Mouse (Mus musculus) inflammation-experienced regulatory T-cells, adult 6 months (primary cell): Measurements from ENCODE around the gene Gm45717. TPM values are rescaled to one million over a fixed set of nuclear protein-coding genes. Genes with fewer than 3 reads are reported as not detected.

Experiments used
- ATAC-seq: one replicate; pipeline ENCODE4 v1.8.0; 2017
- polyA plus RNA-seq, 3 experiments: library from polyadenylated mRNA; unstranded; fragments of 100-300 nt; shearing (Covaris generic); gene quantifications; one replicate each; pipeline ENCODE4 v1.2.1; 2017

The Gm45717 gene
- polyA plus RNA-seq, 3 experiments from 2014 or later, result not detected

DNA sequence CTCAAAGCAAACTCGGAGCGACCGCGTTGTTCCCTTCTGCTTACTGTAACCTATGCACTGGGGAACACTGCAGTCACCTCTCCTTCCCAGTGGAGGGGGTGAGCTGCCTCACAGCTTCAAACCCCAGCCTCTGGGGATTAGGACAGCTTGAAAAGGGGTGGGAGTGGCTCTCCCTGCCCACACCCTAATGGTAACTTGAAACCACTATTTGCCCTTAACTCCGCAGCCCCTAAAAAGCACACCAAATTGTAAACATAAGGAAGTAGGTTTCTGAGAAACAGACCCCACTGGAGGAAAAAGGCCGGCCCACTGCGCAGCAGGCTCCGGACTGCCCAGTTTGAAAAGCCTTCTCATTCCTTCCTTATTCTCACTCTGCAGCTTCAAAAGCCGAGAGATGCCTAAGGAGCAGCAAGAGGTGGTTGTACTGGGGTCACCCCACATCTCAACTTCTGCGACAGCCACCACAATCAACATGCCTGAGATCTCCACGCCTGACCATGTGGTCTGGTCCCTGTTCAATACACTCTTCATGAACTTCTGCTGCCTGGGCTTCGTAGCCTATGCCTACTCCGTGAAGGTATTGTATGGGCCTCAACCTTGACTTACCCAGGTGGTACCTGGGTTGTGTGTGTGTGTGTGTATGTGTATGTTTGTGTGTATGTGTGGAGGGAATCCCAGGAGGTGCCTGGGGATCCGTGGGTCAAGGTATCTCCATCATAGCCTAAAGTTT is 12.3 kb upstream of the Gm45717 start:
- ATAC-seq, result no peak

DNA sequence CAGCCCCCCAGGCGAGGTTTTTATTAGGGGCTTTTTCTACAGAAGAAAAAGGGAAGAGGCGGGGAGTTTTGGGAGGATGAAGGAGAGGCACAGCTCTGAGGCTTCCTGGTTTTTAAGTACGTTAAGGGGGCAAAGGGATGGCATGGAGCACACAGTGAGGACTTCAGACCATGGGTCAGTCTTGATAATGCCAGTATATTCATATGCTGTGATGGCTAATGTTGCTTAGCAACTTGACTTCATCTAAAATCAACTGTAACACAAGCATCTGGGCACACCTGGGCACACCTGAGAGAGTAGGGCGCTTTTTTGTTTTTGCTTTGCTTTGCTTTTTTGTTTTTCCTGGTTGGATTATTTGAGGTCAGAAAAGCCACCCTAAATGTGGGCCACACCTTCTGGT is 11.2 kb upstream of the Gm45717 start, which contains the start of gene Ifitm1:
Ifitm1 (plus strand) TSS at position 301 of the 400 bp plus-strand sequence.
- no peak for ATAC-seq

DNA sequence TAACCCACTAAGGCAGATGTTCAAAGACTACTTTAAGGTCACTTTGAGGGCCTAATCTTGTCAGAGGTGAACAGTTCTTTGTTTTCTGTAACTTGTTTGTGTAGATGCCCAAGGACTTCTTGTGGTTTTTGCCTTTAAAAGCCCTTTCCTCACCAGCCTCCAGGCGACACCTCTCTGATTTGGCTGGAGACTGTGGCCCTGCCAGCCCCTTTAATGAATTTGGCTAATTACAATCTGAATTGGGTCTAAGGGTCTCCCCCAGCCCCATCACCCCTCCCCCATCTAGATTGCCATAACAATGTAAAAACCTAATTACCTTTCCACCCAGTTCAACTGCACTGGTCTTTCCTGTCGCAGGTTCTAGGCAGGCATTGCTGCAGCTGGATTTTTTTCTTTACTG is 7.0 kb upstream of the Gm45717 start:
- ATAC-seq, result no peak

DNA sequence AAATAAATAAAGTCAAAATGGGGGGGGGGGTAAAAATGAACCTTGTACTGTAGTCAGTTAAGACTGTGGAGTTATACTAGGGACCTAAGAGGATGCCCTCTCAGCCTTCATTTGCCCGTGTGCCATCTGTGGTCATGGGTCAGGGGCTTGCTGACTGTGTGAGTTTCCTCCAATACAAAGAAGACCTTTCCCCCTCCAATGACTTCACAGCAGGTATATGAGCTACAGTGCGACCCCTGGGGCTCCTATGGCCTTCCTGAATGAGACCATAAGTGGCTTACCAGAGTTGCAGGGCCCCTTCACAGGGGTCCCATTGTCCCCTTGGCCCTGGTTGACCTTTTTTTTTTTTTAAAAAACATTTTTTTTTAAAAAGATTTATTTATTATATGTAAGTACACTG is 5.7 kb upstream of the Gm45717 start:
- no peak for ATAC-seq

DNA sequence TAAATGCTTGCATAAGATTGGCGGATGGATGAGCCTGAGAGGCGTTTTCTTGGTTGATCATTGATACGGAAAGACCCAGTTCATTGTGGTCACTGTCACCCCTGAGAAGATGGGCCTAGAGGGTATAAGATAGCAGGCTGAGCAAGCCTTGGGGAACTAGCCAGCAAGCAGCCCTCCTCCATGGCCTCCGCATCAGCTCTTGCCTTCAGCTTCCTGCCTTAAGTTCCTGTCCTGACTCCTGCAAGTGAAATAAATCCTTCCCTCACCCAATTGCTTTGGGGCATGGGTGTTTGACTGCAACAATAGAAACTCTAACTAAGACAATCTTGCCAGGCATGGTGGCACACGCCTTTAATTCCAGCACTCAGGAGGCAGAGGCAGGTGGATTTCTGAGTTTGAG is 4.3 kb upstream of the Gm45717 start:
- ATAC-seq, result no peak

DNA sequence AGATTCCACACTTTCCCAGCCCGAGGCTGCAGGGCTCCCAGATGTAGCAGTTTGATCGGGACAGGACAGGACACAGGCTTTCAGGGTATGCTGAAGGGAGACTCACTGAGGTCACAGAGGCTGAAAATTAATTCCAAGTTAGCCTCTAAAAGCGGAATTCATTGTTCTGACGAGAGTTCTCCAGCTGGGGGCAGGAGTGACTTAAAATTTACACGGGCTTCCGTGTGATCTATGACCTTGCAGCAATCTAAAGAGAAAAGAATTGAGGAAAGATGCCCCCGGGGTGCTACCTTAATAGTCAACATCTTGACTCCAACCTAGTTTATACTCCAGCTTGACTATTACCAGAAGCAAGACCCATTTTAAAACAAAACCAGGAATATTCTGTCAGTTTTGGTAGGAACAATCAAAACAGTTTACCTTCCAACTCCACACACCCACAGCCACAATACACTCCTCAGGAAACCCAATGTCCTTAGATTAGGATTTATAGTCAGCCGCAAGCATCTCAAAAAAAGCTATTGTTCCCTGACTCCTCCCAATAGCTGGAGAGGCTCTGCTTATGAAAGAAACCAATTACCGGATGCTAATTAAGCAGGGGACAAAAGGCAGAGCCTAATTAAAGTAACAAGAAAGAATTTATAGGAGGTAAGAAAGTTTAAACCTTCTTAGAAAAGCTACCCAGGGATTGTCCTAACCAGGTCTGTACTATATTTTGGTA is 3.6 kb upstream of the Gm45717 start:
- peak; percentile 43 for ATAC-seq

DNA sequence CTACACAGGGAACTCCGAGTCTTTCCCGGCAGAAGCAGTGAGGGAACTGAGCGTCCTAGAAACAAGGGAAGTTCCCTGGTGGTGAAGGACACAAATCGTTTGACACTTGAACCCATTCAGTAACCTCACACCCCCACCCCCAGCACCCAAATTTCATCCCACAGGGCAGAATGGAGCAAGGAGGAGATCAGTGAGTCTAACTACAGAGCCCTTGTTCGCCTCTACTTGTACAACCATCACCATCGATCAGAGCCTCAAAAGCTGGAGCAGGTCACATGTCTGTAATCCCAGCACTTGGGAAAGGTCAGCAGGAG is 776 bp upstream of the Gm45717 start:
- no peak for ATAC-seq

DNA sequence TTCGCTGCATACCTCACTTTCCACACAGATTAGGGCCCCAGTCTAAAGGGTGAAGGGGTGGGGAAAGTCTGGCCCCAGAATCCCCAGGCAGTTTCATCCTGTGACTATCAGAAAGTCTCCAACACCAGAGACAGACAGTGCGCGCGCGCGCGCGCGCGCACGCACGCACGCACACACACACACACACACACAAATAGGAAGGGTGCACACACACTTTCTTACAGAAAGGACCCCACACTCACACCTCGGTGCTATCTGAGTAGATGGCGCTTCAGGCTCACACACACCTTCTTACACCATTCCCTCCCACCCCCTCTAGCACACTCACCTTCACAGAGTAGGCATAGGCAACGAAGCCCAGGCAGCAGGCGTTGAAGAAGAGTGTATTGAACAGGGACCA is 395 bp downstream of the Gm45717 start:
- ATAC-seq, result peak; percentile 40

DNA sequence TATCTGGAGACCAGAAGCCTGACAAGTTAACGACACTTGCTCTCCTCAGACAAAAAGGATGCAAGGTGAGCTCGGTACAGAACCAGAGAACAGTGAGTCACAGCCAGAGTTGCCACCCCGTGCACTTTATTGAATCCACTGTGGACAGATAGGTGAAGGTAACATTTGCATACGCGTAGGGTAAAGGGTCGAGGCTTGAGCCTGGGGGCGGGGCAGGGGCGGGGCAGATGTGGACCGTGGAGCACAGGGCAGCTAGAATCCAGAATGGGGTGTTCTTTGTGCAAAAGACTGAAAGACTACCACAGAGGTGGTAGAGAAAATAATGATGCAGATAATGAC is 1.0 kb downstream of the Gm45717 start:
- no peak for ATAC-seq

DNA sequence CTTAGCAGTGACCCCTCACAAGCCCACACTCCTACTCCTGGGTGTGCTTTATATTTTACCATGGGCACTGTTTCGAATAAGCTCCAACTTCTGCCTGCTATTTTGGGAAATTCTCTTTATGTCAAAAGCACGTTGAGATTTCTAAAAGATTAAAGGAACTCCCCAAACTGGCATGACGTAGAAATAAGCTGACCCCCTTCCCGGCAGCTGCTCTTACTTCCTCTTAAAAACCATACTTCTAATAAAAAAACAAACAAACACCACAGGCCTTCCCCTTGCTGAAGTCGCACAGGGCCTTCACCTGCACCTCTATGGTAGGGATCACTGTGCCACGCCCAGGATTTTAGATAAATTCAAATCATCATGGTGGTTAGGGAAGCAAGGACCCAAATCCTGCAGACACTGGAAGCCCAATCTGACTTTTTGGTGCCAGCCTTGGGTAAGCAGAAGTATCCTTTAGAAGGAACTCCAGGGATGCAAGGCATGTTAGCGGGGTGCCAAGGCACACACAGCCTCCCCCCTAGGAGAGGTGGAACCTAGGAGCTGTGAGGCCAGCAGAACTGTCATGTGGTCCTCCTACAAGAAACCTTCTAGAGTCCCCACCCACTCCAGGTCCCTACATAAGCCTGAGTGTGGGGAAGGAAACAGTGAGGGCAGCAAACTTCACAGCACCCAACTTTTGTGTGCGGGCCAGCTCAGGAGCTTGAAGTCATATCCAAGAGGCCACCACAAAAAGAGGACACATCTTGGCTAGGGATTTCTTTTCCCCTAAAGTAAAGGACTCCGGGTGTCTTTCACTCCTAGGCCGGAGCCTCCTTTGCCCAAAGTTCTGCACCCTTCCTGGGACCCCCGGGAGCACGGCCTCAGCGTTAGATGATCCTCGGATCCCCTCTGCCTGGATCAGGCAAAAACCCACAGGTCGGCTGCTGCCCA is 1.7 kb downstream of the Gm45717 start:
- ATAC-seq, result no peak

DNA sequence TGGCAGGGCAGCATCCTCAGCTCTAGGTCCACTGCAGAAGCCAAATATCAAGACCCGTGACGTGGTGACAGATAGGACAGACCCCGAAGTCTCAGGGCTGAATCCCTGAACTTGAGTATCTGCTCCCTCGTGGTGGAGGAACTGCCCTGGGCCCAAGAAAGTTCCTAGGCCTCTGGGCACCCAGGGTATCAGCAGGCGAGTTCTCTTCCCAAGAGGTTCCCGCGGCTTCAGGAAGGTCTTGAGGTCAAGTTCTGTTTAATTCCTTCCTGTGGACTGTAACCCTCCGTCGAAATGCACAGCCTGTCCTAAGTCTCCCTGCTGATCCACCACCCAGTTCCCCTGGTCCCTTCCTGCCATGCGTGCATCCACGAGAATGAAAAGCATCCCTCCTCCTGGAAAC is 2.6 kb downstream of the Gm45717 start:
- ATAC-seq, result no peak

DNA sequence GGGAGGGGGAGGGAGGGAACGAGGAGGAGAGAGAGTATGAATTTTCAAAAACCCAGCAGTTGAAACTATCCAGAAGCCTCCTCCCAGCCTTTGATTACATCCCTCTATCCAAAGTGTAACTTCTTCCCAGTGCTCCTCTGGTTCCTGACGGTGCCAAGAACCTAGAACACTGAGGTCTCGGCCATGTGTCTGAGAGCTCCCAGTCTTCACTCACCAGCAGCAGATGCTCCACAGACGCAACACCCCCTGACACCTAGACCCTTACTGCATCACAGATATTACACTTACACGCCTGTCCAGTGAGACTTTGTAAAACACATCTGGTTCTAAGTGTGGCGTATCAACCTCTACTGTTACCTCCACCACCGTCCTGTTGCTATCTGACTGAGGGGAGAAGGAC is 3.3 kb downstream of the Gm45717 start:
- ATAC-seq, result no peak

DNA sequence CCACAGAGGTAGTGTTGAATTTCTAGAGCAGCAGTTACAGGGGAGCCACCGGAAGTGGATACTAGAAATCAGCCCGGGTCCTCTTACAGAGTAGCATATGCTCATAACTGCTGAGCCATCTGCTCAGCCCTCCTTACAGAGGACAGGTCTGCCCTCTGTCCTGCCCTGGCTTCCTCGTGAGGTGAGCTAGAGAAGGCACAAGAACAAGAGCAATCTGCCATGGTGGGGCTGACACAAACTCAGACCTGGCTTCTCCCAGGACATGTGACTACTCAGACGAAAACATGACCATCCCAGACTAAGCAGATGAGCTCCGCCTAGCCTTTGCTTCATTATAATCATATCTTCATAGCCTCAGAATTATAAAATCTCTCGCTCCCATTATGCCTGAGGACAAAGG is 4.0 kb downstream of the Gm45717 start:
- no peak for ATAC-seq

DNA sequence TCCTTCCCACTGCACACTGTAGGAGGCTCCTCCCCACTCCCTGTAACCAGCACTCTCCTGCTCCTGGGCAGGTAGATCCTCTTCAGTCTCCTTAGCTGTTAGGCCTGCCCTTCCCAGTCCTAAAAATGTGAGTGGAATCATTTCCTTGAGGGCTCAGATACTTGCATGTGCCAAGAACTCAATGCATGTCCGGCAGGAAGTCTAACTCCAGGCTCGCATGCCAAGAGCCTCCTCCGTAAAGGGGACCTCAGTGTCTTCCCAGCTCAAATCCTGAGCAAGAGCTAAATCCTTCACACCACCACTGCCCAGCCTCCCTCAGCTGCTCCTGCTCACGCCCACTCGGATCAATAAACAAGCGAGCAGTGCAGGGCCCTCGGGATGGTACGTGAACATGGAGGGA is 4.7 kb downstream of the Gm45717 start:
- no peak for ATAC-seq

DNA sequence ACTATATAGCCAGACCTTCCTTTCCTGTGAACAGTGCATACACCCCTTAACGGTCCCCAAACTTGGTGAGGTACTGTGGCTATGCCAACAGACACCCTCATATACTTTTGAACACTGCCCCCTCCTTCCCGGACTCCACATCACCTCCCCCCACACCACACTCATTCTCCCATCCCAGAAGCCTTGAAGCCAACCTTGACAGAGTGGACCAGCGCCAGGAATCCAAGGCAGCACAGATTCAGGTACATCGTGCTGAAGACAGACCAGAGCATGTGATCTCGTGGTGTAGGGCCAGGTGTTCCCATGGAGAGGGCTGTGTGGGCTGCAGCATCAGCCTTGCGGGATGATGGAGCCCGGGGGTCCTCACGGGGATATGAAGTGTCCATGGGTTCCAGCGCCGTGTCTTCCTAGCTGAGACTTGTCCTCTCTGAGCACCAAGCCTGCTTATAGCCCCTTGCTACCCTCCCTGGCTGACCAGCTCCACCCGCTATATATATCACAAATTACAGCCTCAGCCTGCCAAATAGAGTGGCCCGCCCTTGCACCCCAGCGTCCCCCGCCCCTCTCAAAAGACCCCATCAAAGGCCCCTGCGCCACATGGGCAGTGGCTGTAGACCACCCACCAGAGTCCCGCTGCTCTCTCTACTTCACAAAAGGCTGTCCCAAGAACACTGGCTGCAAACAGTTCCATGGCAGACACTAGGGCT is 5.8 kb downstream of the Gm45717 start, which contains the start of gene Ifitm5:
Ifitm5 (minus strand) TSS at position 468 of the 707 bp plus-strand sequence.
- no peak for ATAC-seq

DNA sequence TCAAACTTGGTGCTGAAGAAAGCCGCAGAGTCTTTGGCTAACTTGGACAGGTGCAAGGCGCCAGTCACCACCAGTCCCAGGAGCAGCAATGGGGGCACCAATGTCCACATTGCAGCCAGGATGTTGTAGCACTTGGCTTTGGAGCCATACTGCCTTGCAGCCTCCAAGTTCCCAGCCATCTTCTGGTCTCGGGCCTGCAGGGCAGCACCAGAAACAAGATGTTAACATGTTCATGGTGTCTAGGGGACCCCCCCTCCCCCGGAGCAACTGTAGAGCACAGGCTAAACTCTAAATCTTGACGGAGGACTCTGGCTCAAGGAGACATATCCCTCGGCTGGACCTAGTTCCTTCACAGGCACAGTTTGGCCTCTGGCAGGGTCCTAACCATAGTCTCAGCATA is 6.5 kb downstream of the Gm45717 start:
- ATAC-seq, result no peak

DNA sequence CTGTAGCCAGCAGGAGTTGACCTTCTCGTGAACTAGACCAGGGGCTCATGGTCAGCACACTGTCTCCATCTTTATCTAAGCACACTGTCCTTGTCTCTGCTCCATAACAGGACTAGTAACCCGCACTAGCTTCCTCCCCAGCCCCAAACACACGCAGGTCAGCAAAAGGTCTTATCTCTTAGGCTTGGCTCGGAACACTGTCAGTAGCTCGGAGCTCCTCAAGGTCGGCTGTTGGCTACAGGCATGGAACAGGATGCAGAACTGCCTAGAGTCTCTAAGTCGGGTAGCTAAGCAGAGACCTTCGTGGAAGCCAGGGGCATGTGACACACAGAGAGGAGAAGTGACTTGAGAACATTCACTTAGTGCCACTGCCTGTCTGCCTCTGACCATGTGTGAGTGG is 7.6 kb downstream of the Gm45717 start:
- ATAC-seq, result no peak

DNA sequence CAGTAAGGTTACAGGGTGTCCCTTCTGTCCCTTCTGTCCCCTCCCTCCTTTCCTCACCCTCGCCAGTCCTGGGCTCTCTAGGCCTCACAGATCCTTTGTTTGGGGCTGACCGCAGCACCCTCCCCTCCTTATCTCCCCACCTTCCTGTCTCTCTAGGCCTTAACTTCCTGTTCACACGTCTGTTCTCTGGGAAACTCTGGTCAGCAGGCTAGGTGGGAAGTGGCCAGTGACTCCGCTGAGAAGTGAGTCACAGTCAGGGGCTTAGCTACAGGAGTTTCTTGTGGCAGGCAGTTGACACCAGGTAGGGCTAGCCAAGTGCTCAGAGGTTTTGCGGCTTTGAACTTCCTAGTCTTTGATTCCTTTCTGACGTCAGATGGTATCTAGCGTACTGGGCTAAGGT is 8.8 kb downstream of the Gm45717 start:
- ATAC-seq, result peak; percentile 78

DNA sequence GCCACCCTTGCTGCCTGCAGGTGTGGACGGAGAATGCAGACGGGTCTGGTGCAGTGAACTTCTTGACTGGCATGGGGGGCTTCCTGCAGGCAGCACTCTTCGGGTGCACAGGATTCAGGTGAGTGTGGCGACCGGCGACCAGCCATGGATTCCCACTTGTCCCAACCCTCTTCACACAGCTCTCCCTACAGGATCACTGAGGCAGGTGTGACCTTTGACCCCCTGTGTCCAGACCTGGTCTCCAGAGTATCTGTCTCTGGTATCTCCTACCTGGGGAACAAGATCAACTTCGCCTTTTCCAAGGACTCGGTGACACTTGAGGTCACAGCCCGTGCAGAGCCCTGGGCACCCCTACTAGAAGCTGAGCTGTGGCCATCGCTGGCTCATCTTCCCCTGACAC is 9.4 kb downstream of the Gm45717 start:
- no peak for ATAC-seq

DNA sequence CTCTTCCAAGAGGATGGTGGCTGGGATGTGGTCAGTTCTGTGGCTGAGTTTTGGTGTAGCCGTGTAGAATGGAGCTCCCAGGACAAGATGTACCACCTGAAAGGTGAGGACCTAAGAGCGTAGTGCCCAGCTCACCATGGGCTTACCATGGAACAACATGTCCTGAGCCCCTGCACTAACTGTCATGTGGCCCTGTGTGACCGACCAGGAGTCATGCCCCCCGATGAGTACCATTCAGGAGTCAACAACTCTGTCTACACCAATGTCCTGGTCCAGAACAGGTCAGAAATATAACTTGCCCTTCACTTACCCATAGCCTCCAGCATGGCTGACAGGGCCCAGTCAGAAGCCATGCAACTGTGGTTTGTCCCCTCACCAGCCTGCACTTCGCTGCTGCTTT is 10.5 kb downstream of the Gm45717 start:
- ATAC-seq, result no peak

DNA sequence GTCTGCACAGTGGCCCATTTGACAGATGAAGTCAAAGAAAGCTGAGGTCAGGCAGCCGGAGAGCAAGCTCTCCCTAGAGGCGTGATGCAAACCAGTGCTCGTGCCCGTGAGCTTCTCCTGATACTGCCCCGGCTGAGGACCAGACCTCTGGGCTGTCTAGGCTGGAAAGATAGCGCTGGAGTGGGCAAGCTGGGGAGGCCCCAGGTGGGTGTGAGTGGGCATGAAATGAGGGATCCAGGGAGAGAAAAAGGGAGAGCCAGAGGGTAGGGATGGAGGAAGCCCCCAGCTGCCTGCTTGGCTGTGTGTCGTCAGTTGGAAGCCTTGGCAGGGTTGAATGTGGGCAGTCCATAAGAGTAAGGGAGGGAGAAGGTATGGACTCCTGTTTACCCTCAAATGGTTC is 11.5 kb downstream of the Gm45717 start:
- ATAC-seq, result no peak

DNA sequence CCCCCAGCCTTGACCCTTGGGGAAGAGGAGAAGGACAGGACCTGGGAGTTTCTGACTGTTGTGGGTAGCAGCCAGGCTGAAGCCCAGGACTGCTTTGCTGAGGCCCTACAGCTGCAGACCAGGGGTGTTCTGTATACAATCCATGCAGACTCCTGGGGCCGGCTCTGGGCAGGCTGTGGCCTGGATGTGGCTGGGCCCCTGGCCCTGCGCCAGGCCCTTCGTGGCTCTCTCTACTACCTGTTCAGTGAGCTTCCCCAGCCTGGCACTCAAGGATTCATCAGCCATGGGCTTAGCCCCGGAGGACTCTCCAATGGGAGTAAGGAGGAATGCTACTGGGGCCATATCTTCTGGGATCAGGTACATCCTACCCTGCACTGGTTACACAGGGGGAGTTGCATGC is 12.4 kb downstream of the Gm45717 start:
- no peak for ATAC-seq

DNA sequence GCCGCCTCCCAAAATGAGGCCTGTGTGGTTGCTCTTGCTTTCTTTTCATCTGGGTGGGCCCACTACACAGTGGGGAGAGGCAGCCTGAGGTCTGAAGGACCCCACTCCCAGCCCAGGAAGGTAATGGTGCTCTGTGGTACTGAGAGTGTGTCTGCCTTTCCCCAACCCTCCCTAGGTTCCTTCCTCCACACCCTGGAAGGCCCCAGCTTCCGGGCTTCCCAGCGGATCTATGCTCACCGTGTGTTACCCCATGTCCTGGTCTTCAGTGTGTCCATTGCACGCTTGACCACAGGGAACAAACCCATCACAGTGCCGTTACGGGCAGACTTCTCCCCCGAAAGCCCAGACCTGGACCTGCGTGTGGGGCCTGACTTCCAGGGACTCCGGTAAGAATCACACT is 12.9 kb downstream of the Gm45717 start:
- no peak for ATAC-seq
